Mouse (Mus musculus) kidney, postnatal 36 days (tissue): Measurements from ENCODE around the gene Sec23a.
"Not testable (repeated sequence)": the region's sequence is repeated elsewhere in the genome, so short reads cannot be mapped to it uniquely, and the experiment has no call there.

Experiments used
- DNase-seq, 2 experiments: peaks; one replicate each; pipeline ENCODE4 v3.0.0; 2021 to 2022; ENCODE audit warnings: mixed read lengths in 2 of 2

Sec23a gene

GRCm38 (mm10) chr12:59011844-59012709, at the start of gene Sec23a:
Gene Sec23a, minus strand, starts transcription at chr12:59012017.
- DNase-seq: peak; percentile 99

- DNase-seq: peak; percentile 83 to 86
These were observed 49.3 kb upstream of the Sec23a start, which contains the start of gene Trappc6b for GRCm38 (mm10) chr12:59060993-59061595. Gene Trappc6b, minus strand, starts transcription at chr12:59061472.

DNA sequence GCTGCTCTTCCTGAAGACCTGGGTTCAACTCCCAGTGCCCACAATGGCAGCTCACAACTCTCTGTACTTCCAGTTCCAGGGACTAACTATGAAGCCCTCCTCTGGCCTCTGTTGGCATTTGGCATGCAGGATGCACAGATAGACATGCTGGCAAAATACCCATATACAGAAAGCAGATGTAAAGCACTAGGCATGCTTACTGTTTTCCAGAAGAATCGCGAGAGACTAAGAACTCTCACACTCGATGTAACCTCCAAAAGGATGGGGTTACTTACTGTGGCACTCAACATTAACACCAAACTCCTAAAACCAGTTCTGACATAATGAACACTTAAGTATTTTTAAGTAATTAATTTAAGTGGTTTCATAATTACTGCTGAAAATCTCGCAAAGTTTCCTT, 48.5 kb upstream of the Sec23a start:
- no peak for DNase-seq

GRCm38 (mm10) chr12:59058242-59058641, 46.4 kb upstream of the Sec23a start:
- not testable (repeated sequence) for DNase-seq

DNA sequence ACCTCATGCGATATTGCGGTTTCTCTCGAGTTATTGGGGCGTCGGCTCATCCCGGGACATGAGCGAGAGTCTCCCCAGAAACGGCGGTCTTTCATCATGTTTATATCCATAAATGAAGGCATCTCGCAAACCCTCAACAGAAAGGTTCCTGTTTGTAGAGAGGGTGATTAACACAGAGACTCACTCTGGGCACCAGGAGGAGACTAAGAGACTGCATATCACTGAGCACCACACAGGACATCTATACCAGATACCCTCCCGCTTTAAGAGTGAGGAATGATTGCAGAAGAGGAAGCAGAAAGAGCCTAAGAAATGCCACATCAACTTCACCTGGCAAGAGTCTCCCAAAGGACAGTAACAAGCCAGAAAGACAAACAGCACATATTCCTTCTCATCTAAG, 44.4 kb upstream of the Sec23a start:
- DNase-seq: no peak

GRCm38 (mm10) chr12:59055196-59055850, 43.5 kb upstream of the Sec23a start:
- no peak for DNase-seq

GRCm38 (mm10) chr12:59053976-59054375, 42.2 kb upstream of the Sec23a start:
- DNase-seq: no peak

GRCm38 (mm10) chr12:59053166-59053565, 41.3 kb upstream of the Sec23a start:
- DNase-seq: no peak

GRCm38 (mm10) chr12:59052470-59052869, 40.7 kb upstream of the Sec23a start:
- no peak for DNase-seq

- no peak for DNase-seq
These were observed 29.0 kb upstream of the Sec23a start for GRCm38 (mm10) chr12:59040851-59041250.

GRCm38 (mm10) chr12:59039971-59040844, 28.4 kb upstream of the Sec23a start:
- DNase-seq: peak; percentile 31 to 63

DNA sequence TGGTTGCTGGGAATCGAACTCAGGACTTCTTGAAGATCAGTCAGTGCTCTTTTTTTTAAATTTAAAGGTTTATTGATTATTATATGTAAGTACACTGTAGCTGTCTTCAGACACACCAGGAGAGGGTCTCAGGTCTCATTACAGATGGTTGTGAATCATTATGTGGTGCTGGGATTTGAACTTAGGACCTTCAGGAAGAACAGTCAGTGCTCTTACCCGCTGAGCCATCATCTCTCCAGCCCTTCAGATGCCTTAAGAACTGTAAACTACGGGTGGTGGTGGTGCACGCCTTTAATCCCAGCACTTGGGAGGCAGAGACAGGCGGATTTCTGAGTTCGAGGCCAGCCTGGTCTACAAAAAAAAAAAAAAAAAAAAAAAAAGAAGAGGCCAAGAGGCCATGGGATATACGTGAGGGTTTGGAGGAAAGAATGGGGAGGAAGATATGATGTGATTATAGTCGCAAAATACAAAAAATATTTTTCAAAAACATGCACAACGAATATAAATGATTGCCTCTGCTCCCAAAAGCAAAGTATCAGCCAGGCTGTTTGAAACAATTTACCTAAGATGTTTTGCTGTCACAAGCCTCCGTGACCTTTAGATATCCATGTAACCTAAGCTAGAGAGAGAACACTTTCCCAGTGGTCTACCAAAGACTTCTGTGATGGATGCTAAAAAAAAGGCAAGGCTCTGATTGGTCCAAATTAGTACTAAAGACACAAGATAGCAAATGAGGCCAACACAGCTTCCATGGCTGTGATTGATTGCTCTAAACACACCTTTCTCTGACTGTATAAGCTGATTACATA, 27.5 kb upstream of the Sec23a start:
- no peak for DNase-seq

GRCm38 (mm10) chr12:59032101-59032500, 20.3 kb upstream of the Sec23a start:
- peak in 1 of 2 experiments; percentile 56 for DNase-seq

GRCm38 (mm10) chr12:59021306-59021705, 9.5 kb upstream of the Sec23a start:
- DNase-seq: no peak

DNA sequence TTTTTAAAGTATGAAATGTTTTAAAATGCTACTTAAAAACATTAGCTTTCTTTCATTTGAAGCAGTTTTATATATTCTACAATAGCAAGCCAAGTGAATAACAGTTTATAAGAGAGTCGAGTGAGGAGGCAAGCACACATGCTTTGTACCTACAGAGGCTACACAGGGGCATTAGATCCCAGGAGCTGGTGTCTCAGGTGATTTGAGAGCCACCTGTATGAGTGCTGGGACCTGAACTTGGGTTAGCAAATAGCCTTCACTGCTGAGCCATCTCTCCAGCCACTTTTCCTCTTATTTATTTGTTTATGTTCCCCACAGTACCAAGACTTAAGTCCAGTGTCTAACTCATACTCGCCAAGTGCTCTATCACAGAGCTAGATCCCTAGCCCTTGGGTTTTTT, 8.1 kb upstream of the Sec23a start:
- no peak for DNase-seq

GRCm38 (mm10) chr12:59017970-59018369, 6.2 kb upstream of the Sec23a start:
- DNase-seq: no peak

- peak; percentile 95 to 97 for DNase-seq
These were observed 1.4 kb upstream of the Sec23a start, which contains the start of gene Gemin2 for GRCm38 (mm10) chr12:59013234-59013633. Gene Gemin2, plus strand, starts transcription at chr12:59013393.

DNA sequence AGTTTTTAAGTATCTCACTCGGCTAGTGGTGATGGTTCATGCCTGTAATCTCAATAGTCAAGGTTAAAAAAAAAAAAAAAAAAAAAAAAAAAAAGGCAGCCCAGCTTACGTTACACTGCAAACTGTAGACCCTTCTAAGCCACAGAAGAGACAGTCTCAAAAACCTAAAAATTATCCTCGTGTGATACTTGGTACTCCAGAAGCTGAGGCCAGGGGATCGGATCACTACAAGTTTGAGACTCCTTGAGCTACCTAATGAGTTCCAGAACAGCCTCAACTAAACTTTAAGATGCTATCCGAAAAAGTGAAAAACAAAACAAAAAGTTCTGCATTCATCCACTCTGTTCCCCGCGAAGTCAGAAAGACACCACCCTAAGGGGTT, 884 bp upstream of the Sec23a start:
- DNase-seq: no peak

- DNase-seq: no peak
These were observed 458 bp downstream of the Sec23a start for GRCm38 (mm10) chr12:59011275-59011843.

DNA sequence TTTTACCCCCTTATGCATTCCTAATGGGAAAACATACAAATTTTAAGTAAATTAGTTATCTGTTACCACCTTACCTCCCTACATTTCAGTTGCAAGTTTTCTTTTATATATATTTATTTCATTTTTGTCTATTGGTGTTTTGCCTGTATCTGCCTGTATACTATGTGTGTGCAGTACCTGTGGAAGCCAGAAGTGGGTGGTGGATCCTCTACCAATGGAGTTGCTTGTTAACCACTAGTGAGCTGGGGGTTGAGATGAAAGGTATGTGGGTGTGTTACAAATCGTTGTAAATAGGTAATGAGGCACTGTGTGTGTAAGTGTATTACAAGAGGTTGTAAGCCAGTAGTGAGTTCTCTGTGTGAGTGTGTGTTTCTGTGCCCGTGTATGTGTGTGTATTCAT, 1.3 kb downstream of the Sec23a start:
- peak in 1 of 2 experiments; percentile 36 for DNase-seq

- no peak for DNase-seq
These were observed 26.1 kb downstream of the Sec23a start for GRCm38 (mm10) chr12:58985766-58986165.
